Mouse (Mus musculus) limb, embryonic 11.5 days (tissue): ENCODE measurements around the gene Epo. TPM values are rescaled to one million over a fixed set of nuclear protein-coding genes. Genes with fewer than 3 reads are reported as not detected.

Experiments
- ATAC-seq: fragments of 200-750 bp; cut with Nextera tagmentation; 2 replicates; pipeline ENCODE4 v1.8.0; 2017; ENCODE audit warnings: low read depth; ENCODE audit not compliant: insufficient number of reproducible peaks, low FRiP score, low TSS enrichment
- DNase-seq: peaks from one replicate; pipeline ENCODE4 v3.0.0-alpha.2; 2015; ENCODE audit warnings: low spot score
- H3K27ac ChIP-seq: fragments of 300-500 bp; sonication (generic); replicated peaks from 2 replicates; pipeline ENCODE4 v1.5.1; 2014; ENCODE audit warnings: low read depth, mild to moderate bottlenecking, low read length
- H3K27me3 ChIP-seq: fragments of 300-500 bp; sonication (generic); 2 replicates; pipeline ENCODE4 v1.6.1; 2014; ENCODE audit warnings: mild to moderate bottlenecking, low read length, mixed read lengths; ENCODE audit not compliant: control insufficient read depth, insufficient read depth
- H3K36me3 ChIP-seq: fragments of 300-500 bp; sonication (generic); 2 replicates; pipeline ENCODE4 v1.6.1; 2014; ENCODE audit warnings: mild to moderate bottlenecking, low read length, moderate library complexity, mixed read lengths; ENCODE audit not compliant: control insufficient read depth, insufficient read depth
- H3K4me1 ChIP-seq: fragments of 300-500 bp; sonication (generic); 2 replicates; pipeline ENCODE4 v1.6.1; 2014; ENCODE audit warnings: low read length, mixed read lengths; ENCODE audit not compliant: control insufficient read depth, insufficient read depth
- H3K4me2 ChIP-seq: fragments of 300-500 bp; sonication (generic); 2 replicates; pipeline ENCODE4 v1.6.1; 2014; ENCODE audit warnings: low read depth, mild to moderate bottlenecking, moderate library complexity; ENCODE audit not compliant: severe bottlenecking
- H3K4me3 ChIP-seq: fragments of 300-500 bp; sonication (generic); 2 replicates; pipeline ENCODE4 v1.5.1; 2014; ENCODE audit warnings: low read depth, low read length
- H3K9ac ChIP-seq: fragments of 300-500 bp; sonication (generic); 2 replicates; pipeline ENCODE4 v1.6.1; 2014; ENCODE audit warnings: mild to moderate bottlenecking, low read length
- H3K9me3 ChIP-seq: fragments of 300-500 bp; sonication (generic); 2 replicates; pipeline ENCODE4 v1.6.1; 2016; ENCODE audit warnings: low read length; ENCODE audit not compliant: control insufficient read depth
- WGBS: fragments of 180-500 bp; shearing (Covaris S2); extraction: QIAGEN DNeasy Blood & Tissue Kit; methylation state at CpG from one replicate; pipeline ENCODE4 v1.1.7; 2014; 5-methylcytosine and 5-hydroxymethylcytosine counted together
- polyA plus RNA-seq: library from polyadenylated mRNA; unstranded; fragments of >200 nt; fragmentation: Nextera tagmentation; extraction: Ambion mirVana; gene quantifications from 2 replicates; pipeline ENCODE4 v1.2.1, GENCODE M21; 2014

Epo gene
- polyA plus RNA-seq, 1 experiment from 2014 or later, result 0.67 TPM

- Histone ChIP-seq H3K9me3 (no peaks in the 10 kb centered on the region), H3K4me3 (no peak overlapping the region), H3K36me3 (peaks cover 36% of the 10 kb centered on the region), H3K4me2 (no peak overlapping the region), H3K9ac (no peak overlapping the region), H3K27me3 (no peaks in the 10 kb centered on the region), H3K4me1 (peaks cover 11% of the 10 kb centered on the region), H3K27ac (no peak overlapping the region; the same call in 1 of the 2 replicates)
- DNase-seq (no peak), ATAC-seq (no peak)
- 86% methylated on average over 22 of the region's 22 CpGs for WGBS
These were observed 4.6 kb downstream of the Epo start for GRCm38 (mm10) chr5:137528247-137528968.

GRCm38 (mm10) chr5:137527413-137527812 lies 5.6 kb downstream of the Epo start:
- Histone ChIP-seq H3K4me2 (no peak overlapping the region), H3K9me3 (no peaks in the 10 kb centered on the region), H3K9ac (no peak overlapping the region), H3K4me3 (no peak overlapping the region), H3K4me1 (peaks cover 11% of the 10 kb centered on the region), H3K36me3 (peaks cover 44% of the 10 kb centered on the region), H3K27ac (no peak overlapping the region), H3K27me3 (no peaks in the 10 kb centered on the region)
- no peak for DNase-seq
- WGBS, result 57% methylated on average over 1 of the region's 1 CpGs
- no peak for ATAC-seq

GRCm38 (mm10) chr5:137526192-137526936 lies 6.7 kb downstream of the Epo start:
- DNase-seq (peak; percentile 42), ATAC-seq (no peak)
- H3K9ac ChIP-seq, result no peak overlapping the region

GRCm38 (mm10) chr5:137525511-137525910 lies 7.5 kb downstream of the Epo start:
- no peak overlapping the region for H3K4me3 ChIP-seq
- no peaks in the 10 kb centered on the region for H3K27me3 ChIP-seq
- 82% methylated on average over 16 of the region's 16 CpGs for WGBS
- H3K9ac ChIP-seq, result no peak overlapping the region
- DNase-seq, result no peak
- peaks cover 61% of the 10 kb centered on the region for H3K36me3 ChIP-seq
- no peak for ATAC-seq
- no peak overlapping the region for H3K27ac ChIP-seq
- no peaks in the 10 kb centered on the region for H3K9me3 ChIP-seq
- peaks cover 9% of the 10 kb centered on the region for H3K4me1 ChIP-seq
- no peak overlapping the region for H3K4me2 ChIP-seq

More at GRCm38 (mm10) chr5:137526192-137526936, 6.7 kb downstream of the Epo start:
- peaks cover 53% of the 10 kb centered on the region for H3K36me3 ChIP-seq
- no peaks in the 10 kb centered on the region for H3K27me3 ChIP-seq
- peaks cover 11% of the 10 kb centered on the region for H3K4me1 ChIP-seq
- H3K4me3 ChIP-seq, result no peak overlapping the region
- H3K9me3 ChIP-seq, result no peaks in the 10 kb centered on the region
- H3K27ac ChIP-seq, result no peak overlapping the region
- no peak overlapping the region for H3K4me2 ChIP-seq
- 50% methylated on average over 16 of the region's 16 CpGs for WGBS

- Histone ChIP-seq H3K27ac (no peak overlapping the region), H3K4me3 (no peak overlapping the region), H3K36me3 (peaks cover 67% of the 10 kb centered on the region), H3K4me1 (0 out of 2 replicates have a peak, but pooled peaks cover 3% of the 10 kb centered on the region), H3K9ac (no peak overlapping the region), H3K4me2 (no peak overlapping the region), H3K27me3 (no peaks in the 10 kb centered on the region), H3K9me3 (no peaks in the 10 kb centered on the region)
- WGBS, result 92% methylated on average over 13 of the region's 13 CpGs
- DNase-seq, result no peak
- ATAC-seq, result no peak
These were observed 8.4 kb downstream of the Epo start for GRCm38 (mm10) chr5:137524671-137525070.

- 94% methylated on average over 8 of the region's 8 CpGs for WGBS
These were observed 8.9 kb downstream of the Epo start for GRCm38 (mm10) chr5:137524251-137524515.

GRCm38 (mm10) chr5:137523396-137524250 lies 9.4 kb downstream of the Epo start:
- H3K9me3 ChIP-seq, result no peaks in the 10 kb centered on the region
- H3K27me3 ChIP-seq, result no peaks in the 10 kb centered on the region
- 0 out of 2 replicates have a peak, but pooled peaks cover 3% of the 10 kb centered on the region for H3K4me1 ChIP-seq
- no peak overlapping the region for H3K4me3 ChIP-seq
- H3K9ac ChIP-seq, result no peak overlapping the region; the same call in 1 of the 2 replicates
- no peak for DNase-seq
- no peak overlapping the region for H3K4me2 ChIP-seq
- WGBS, result 87% methylated on average over 25 of the region's 25 CpGs
- ATAC-seq, result no peak
- H3K27ac ChIP-seq, result no peak overlapping the region
- H3K36me3 ChIP-seq, result peaks cover 59% of the 10 kb centered on the region

More at GRCm38 (mm10) chr5:137524251-137524515, 8.9 kb downstream of the Epo start:
- Histone ChIP-seq H3K36me3 (peaks cover 62% of the 10 kb centered on the region), H3K27ac (no peak overlapping the region), H3K9ac (no peak overlapping the region), H3K27me3 (no peaks in the 10 kb centered on the region), H3K4me1 (0 out of 2 replicates have a peak, but pooled peaks cover 3% of the 10 kb centered on the region), H3K4me2 (no peak overlapping the region), H3K9me3 (no peaks in the 10 kb centered on the region), H3K4me3 (no peak overlapping the region)
- ATAC-seq (no peak), DNase-seq (no peak)

GRCm38 (mm10) chr5:137522711-137523110 lies 10.3 kb downstream of the Epo start:
- Histone ChIP-seq H3K4me2 (no peak overlapping the region), H3K4me3 (no peak overlapping the region), H3K27ac (no peak overlapping the region), H3K9ac (no peak overlapping the region), H3K27me3 (no peaks in the 10 kb centered on the region), H3K4me1 (0 out of 2 replicates have a peak, but pooled peaks cover 3% of the 10 kb centered on the region), H3K9me3 (no peaks in the 10 kb centered on the region), H3K36me3 (peaks cover 52% of the 10 kb centered on the region)
- DNase-seq (no peak), ATAC-seq (no peak)
- WGBS, result 85% methylated on average over 11 of the region's 11 CpGs
